Mouse (Mus musculus) retina, embryonic 14.5 days (tissue): ENCODE measurements around the gene Prune2.

Source experiments
- DNase-seq: peaks from one replicate; pipeline ENCODE4 v3.0.0-alpha.2; 2015; ENCODE audit warnings: low spot score

Gene Prune2

DNA sequence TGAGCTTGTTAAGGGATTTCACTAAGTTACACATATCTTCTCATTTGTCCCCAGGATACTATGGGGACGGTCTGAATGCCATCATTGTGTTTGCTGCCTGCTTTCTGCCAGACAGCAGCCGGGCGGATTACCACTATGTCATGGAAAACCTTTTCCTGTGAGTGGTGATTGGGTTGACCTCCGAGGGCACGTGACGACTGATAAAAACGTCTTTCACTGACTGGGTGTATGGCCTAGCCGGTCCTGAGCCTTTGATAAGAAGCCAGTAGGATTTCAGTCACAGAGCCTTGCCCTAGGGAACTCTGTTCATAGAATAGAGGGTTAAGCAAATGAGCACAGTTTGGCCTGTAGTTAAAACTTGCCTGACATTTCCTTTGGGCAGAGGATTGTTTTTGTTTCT lies 243.1 kb downstream of the Prune2 start:
- no peak for DNase-seq

DNA sequence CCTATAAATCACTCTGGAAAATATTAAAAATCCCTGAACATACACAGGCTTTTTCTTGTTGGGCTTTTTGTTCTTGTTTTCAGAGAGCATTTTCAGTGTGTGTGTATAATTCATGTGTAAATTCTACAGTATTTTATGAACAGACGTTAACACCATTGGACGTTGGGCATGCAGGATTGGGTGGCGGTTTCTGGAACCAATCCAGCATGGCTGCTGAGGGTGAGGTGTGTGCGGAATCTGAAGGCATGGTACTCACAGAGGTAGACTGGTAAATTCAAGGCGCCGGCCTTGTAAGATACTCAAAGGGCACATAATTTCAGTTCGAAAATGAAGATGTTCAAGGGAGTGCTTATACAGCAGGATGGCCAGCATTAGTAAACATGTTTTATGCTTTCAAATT lies 251.2 kb downstream of the Prune2 start:
- no peak for DNase-seq

DNA sequence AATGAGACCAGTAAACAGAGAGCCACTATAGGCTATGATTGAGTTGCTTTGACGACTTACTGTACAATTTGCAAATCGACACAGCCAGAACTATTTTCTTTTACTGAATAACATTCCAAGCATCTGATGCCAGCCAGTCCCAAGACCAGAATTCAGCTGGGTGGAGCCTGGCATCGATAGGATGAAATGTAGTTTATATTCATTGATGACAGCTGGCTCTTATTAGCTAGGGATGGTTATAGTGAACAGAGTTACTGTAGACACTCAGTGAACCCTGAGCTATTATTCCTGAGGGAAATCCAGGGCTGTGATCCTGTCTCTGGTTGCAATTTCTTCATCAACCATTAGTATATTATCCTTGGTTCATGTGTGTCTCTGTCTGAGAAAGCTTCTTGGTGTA lies 254.6 kb downstream of the Prune2 start:
- DNase-seq, result no peak

DNA sequence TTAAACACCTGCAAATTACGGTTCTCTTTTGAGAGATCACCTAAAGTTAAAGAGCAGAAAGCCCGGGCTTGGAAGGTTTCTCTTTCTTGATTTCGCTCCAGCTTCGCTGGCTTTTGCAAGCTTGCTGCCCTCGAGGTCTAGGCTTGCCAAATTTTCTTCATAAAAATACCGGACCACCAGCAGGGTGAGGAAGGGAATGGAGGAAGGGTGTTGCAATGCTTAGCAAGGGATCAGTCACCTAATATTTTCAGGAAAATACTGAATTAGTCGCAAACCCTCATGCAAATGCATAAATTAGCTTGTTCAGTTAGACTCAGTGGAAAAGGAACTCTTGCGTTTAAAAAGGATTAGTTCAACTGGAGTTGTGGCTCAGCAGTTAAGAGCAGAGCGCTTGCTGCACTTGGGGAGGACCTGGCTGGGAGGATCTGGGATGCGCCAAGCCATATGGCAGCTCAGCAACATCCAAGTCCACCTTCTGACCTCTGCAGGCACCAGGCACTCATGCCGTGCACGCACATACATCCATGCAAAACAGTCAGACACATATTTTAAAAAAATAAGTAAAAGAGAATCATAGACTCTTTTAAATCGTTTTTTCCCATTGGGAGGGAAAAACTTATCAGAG lies 259.1 kb downstream of the Prune2 start:
- DNase-seq, result no peak

DNA sequence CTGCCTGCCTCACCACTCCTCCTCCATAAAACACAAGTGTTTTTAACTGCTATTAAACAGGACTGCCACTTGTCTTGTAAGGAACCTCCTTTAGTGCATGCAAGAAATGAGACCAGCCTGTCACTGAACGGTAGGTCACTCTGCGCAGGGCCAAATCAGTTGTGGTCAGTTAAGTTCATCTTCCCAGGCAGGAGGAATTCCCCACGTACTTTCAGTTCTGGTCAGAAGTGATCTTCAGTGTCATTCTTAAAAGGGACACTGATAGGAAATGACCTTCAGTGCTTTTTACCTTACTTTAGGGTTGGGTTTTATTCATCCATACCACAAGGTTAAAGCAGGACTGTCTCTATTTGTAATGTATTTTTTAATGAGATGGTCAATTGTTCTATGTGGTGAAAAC lies 262.3 kb downstream of the Prune2 start:
- DNase-seq, result no peak

DNA sequence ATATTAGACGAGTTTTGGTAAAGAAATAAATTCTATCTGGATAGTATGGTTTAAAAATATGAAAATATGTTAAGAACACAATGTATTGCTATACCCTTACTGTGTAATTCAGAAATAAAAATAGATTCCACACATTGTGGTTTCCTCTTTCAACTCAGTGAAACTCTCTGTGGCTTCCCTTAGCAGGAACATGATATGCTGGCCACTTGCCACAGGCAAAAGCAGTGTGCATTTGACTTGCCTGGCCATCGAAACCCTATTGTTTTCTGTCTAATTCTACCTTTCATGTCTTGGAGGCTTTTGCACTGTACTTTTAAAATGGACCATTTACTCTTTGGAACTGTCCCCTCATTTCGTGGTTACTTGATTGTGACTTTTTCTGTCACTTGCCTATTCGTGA lies 267.9 kb downstream of the Prune2 start:
- no peak for DNase-seq

DNA sequence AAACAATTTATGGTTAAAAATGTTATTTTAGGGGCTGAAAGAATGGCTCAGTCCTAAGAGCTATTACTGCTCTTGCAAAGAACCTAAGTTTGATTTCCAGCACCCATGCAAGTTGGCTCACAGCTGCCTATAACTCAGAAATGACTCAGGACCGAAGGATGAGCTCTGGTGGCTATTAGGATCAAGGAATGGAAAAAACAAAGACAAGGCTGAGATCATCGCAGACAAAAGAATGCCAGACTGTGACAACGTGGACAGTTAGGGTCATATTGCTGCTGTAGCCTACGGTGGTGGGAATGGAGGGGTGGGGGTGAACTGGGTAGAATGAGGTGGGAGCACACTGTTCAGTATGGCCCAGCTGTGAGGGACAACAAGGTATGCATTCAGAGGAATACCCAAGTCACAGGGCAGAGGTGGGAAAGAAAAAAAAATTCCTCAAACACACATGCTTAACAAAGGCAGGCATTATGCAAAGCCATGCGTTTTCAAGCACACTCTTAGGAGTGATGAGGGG lies 269.7 kb downstream of the Prune2 start:
- no peak for DNase-seq

DNA sequence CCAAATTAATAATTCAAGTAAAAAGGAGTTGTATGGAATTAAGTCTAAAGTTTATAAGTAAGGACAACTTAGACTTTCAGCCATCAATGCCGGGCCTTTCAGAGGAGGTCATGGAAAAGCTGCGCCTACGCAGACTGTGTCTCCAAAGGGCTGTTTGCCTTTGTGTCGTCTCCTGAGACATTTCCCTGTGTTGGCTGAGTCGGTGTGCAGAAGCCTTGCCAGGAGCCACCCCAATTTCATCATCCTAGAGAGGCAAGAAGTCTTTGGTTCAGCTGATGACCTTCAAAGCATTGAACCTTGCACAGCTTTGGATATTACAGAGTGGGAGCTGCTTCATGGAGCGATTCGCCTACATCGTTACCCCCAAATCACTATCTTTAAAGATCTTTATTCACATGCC lies 270.2 kb downstream of the Prune2 start:
- DNase-seq, result no peak

DNA sequence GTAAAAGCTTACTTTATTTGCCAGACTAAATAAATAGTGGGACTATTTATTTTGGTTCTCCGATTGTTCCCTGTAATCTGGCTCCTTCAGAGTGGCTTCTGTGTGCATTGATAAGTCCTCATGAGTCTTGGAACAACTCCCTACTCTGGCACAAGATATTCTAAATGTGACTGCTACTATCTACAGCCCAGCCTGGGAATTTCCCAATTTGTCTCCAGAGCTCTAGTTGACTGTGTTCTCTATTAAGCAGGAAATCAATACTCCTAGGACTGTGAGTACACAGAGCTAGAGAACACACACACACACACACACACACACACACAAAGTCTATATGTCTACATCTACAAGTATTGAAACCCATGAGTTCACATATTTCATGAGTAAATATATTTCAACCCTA lies 274.1 kb downstream of the Prune2 start:
- DNase-seq, result no peak

DNA sequence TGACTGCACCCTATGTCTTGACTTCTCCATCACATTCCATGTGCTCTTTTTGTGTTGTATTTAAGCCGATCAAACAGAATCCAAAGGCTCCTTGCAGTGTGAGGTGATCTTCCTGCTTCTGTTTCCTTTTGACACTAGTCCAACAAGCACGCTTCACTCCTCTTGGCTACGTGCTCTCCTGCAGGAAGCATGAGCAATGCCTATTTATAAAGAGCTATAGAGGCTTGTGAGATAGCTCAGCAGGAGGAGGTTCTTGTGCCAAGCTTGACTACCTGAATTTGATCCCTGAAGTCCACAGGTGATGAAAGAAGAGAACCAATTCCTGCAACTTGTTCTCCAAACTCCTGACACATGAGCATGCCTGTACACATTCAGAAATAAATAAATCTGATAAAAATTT lies 282.6 kb downstream of the Prune2 start:
- DNase-seq, result no peak

DNA sequence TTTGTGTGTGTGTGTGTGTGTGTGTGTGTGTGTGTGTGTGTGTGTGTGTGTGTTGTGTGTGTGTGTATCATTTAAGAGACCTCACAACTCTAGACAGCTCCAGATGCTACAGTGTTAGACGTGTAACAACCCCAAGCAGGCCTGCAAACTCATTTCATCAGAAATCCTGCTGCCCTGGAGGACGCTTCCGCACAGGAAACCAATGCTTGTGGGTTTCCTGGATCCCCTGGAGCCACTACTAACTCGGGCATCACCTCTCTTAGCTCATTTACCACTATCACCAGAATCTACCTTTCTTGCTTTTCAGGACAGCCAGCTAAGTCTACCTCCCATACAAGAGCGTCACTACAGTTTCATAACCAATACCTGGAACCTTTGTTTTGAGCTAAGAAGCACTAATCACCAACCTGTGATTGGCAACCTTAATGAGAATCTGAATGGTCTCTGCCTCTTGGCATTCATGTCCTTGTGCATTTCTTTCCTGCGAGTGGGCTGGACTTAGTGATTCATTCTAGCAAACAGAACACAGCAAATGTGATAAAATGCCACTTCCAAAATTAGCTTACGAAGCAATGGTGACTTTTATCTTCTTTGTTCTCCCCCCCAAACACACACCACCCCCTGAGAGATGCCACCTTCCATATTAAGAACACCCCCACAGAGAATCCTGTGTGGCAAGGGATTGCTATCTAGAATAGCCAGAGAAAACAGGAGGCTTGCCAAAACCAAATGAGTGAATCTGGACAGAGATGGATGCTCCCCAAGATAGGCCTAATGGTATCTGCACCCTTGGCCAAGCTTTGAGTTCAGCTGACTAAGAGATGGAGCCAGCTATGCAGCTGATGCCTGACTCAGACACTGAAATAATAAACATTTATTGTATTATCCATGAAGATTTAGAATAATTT lies 284.5 kb downstream of the Prune2 start:
- no peak for DNase-seq

DNA sequence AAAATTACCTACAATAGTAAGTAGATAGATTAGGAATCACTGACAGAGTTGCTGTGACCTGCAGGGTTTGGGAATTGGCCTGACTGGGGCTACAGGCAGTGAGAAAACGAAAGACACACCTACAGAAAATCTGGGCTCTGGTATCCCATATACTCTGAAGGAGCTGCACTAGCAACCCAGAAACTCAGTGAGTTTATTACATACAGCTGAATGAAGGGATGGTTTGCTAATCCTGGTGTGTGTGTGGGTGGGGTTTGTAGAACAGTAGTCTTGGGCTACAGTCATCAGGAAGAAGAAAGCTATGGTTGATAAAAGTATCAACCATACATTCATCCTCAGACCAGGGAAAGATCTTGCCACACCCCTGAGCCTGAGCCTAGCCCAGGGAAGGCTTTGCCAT lies 285.3 kb downstream of the Prune2 start:
- DNase-seq, result no peak

DNA sequence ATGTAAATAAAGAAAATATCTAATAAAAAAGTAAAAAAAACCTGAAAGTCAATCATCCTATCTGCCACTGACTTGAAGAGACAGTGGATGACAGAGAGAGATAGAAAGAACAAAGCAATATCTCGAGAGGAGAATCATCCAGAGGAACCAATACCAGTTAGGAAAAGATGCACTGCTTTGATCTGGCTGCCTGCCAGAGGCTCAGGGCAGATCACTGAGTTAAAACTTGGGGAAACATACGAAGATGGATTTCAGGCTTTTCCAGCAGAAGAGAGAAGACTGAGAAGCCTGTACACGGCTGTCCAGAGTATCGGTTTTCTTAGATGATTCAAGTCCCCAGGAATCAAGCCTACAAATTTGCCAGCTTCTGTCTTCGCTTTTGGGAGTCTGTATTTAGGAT lies 287.0 kb downstream of the Prune2 start:
- no peak for DNase-seq

DNA sequence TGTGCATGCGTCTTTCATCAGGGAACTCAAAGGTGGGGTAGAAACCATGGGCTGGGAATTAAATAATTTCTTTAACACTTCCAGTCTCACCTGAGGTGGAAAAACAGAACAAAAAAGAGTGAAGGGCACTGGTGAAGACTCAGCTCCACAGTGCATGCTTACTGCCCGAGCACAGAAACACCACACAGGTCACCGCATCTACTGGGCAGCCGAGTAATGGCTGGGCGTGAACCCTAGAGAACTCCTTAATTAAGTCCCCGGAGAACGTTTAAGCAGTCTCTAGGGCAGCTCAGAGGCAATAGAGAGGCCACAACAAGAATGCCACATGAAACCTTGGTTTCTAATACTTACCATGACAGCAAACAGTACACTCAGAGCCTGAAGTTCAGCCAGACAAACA lies 288.6 kb downstream of the Prune2 start:
- no peak for DNase-seq

DNA sequence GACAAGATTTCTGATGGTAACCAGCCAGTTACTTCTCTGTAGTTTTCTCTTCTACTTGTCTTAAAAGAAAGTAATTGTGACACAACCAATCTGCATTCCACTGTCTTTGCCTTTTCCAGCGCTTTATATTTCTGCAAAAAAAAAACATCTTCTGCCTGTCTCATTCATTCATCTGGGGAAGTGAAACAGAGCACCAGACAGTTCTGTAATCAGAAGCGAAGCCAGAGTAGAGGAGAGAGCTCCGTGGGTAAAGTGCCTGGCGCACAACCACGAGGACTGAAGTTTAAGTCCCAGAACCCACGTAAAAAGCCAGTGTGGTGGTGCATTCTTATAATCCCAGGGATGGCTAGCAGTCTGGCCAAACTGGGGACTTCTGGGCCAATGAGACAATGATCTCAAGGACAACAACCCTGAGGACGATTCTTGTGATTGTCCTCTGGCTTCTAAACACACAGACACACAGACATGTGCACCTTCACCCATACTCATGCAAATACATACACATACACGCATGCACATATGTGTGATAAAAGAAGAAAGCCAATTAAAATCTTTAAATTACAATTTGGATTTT lies 291.5 kb downstream of the Prune2 start:
- no peak for DNase-seq

DNA sequence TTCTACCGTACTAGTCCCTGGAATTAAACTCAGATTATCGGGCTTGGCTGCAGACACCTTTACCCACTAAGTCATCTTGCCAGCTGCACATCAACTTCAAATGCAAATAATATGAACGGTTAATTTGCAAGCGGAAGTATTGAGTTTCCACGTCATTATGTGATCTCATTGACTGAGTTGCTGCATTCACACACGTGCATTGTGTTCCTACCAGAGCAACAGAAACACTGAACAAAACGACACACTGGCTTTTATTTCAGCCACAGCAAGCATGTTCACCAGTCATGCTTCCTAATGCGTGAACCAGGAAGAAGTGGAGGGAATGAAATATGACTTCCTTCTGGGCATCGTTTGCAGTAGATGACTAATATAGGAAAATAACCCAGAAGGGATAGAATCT lies 293.8 kb downstream of the Prune2 start:
- DNase-seq, result no peak

DNA sequence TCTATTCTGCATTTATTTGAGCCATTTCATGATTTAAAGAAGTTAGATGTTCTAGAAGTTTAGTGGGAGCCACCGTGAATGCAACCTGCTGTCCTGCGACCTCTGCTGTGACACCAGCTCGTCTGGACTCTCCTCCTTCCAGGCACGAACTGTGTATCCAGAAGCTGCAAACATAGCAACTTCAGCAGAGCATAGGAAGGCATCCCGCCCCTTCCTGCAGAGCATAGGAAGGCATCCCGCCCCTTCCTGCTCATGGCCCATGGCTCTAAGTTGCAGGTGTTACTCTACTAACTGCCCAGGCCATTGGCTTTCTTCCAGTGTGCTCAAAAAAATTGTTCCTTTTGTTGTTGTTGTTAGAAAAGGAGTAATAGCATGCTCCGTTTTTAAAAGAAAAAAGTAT lies 294.9 kb downstream of the Prune2 start:
- no peak for DNase-seq

DNA sequence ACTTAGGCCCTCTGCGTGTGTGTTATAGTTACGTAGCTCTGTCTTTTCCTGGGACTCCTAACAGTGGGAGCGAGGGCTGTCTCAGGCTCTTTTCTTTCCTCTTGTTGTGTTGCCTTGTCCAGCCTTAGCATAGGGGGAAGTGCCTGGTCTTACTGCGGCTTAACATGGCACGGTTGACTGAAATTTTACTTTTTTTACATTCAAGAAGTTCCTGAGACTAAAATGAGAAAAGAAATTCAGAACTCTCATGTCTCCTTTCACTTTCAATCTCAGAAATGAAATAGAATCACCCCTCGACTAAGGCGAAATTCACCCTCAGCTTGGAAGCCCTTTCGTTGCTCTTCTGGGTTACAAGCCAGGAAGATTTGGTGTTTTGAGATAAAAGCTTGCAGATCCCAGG lies 295.5 kb downstream of the Prune2 start:
- DNase-seq, result no peak

DNA sequence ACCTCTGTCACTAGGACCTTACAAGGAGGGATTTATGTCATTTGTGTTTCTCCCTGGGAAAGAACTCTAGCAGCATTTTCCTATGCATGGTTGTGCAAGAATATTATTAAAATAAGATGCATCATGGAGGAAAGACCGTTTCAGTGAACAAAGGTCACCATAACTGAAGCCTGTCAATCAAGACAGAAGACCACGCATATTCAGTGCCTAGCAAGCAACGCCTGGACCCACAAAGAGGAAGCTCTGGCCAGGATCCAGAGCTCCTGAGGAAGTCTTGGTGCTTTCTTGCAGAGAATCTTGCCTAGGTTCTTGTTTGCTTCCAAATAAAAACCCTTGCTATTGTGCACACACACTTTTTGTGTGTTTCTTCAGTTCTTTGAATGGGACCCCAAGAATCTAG lies 296.9 kb downstream of the Prune2 start:
- no peak for DNase-seq

DNA sequence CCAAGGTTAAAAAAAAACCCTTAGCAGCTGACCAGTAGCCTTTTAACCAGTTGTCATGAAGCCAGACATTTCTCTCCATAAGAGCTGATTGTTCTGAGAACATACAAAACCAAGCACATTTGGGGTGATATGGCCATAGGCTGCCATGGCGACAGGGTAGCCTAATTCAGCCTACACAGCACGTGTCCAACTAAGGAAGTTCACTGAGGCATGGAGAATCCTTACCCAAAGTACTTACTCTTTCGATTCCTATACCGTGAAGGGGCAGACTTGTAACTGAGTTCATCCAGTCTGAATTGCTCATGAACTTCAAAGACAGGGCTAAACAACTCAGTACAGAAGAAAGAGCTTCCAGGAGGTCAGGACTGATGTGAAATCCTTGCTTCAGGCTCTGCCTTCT lies 299.6 kb downstream of the Prune2 start:
- no peak for DNase-seq

DNA sequence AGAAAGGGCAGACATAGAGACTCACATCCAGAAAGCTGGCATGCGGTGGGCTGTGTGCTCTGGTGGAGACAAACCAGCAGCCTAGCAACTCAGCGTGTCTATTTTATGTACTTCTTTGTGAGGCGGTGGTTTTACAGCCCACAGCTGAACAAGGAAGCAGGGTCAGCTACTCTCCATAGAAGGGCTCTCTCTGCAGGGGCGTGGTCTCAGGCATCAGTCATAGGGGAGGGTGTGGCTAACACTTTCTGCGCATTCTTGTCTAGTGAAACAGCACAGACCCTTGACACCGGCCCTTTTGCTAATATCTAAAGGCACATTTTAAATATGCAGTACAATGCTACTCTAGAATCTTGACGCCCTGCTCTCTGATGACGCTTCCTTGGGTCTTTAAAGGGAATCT lies 300.5 kb downstream of the Prune2 start:
- no peak for DNase-seq

DNA sequence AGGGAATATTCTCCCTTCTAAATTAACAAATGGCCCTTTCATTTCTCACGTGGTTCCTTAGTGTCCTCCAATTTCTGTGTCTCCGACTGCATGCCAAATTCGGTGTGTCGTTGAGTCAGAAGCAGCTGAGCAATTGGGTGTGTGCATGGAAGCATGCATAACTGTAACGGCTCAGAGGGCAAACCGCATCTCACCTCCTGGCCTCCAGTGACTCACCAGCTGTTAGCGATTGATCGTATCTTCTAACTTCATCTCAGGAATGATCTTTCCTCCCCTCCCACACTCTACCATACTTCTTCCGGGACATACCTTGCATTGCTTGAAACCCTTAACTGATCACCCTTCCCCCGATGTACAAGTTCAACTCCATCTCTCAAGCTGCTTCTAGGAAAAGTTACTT lies 300.9 kb downstream of the Prune2 start:
- DNase-seq, result no peak

DNA sequence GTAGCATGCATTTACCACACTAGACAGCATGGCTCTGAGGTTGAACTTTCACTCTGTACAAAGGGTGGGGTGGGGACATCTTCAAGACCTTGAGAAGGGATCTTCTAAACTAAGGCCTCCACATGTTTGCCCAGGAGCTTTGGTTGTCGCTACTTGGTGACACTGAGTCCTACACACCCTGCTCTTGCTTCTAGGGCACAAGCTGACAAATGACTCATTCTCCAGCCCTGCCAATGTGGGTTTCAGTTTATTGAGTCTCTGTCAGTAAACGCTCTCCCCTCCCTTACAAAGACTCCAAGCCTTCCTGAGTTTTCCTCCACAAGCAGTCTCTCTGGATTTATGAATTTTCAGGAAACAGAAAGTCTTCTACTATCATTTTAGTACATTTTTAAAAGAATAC lies 307.3 kb downstream of the Prune2 start:
- DNase-seq, result no peak
